Mouse (Mus musculus) spleen, adult 2 months (tissue): ENCODE data around the gene Il4ra. TPM values are rescaled to one million over a fixed set of nuclear protein-coding genes. Genes with fewer than 3 reads are reported as not detected.

Experiments used
- DNase-seq, 2 experiments: peaks; one replicate each; pipeline versions ENCODE4 v3.0.0 to v3.0.0-alpha.2; 2012 to 2021; ENCODE audit warnings: low spot score in 2 of 2, low read depth in 1 of 2
- H3K27ac ChIP-seq: fragments of 200-500 bp; 2 replicates; pipeline ENCODE4 v1.5.1; 2012; ENCODE audit warnings: low read length, inconsistent platforms; ENCODE audit not compliant: insufficient read depth
- H3K27me3 ChIP-seq: fragments of 200-500 bp; 2 replicates; pipeline ENCODE4 v1.6.1; 2012; ENCODE audit warnings: mild to moderate bottlenecking, moderate library complexity, low read length, inconsistent platforms; ENCODE audit not compliant: control insufficient read depth, insufficient read depth
- H3K36me3 ChIP-seq: fragments of 200-500 bp; 2 replicates; pipeline ENCODE4 v1.6.1; 2012; ENCODE audit warnings: mild to moderate bottlenecking, low read length, inconsistent platforms; ENCODE audit not compliant: control insufficient read depth, insufficient read depth
- H3K4me1 ChIP-seq: fragments of 200-500 bp; 2 replicates; pipeline ENCODE4 v1.6.1; 2011; ENCODE audit warnings: inconsistent platforms; ENCODE audit not compliant: control insufficient read depth, insufficient read depth, insufficient read length
- H3K4me3 ChIP-seq: fragments of 200-500 bp; 2 replicates; pipeline ENCODE4 v1.5.1; 2011; ENCODE audit warnings: mild to moderate bottlenecking, inconsistent platforms; ENCODE audit not compliant: insufficient read depth, insufficient read length; ENCODE audit errors: extremely low read depth
- CTCF ChIP-seq: fragments of 200-500 bp; IDR thresholded peaks from 2 replicates; pipeline ENCODE4 v1.5.1; 2011; ENCODE audit warnings: mild to moderate bottlenecking, inconsistent platforms; ENCODE audit not compliant: insufficient read depth, insufficient read length, insufficient replicate concordance; ENCODE audit errors: extremely low read depth
- POLR2A ChIP-seq: fragments of 200-500 bp; IDR thresholded peaks from 2 replicates; pipeline ENCODE4 v1.6.1; 2011; ENCODE audit warnings: low read depth, low read length, inconsistent platforms
- WGBS: fragments of 180-500 bp; shearing (Covaris S2); methylation state at CpG from one replicate; pipeline ENCODE4 v1.1.7; 2018; 5-methylcytosine and 5-hydroxymethylcytosine counted together
- polyA plus RNA-seq: library from polyadenylated mRNA; depleted of rRNA; stranded (reverse); fragments of >200 nt; gene quantifications from 2 replicates; pipeline ENCODE4 v1.2.3, GENCODE M21; 2012

The Il4ra gene
- polyA plus RNA-seq, 1 experiment = 83.4 TPM

DNA sequence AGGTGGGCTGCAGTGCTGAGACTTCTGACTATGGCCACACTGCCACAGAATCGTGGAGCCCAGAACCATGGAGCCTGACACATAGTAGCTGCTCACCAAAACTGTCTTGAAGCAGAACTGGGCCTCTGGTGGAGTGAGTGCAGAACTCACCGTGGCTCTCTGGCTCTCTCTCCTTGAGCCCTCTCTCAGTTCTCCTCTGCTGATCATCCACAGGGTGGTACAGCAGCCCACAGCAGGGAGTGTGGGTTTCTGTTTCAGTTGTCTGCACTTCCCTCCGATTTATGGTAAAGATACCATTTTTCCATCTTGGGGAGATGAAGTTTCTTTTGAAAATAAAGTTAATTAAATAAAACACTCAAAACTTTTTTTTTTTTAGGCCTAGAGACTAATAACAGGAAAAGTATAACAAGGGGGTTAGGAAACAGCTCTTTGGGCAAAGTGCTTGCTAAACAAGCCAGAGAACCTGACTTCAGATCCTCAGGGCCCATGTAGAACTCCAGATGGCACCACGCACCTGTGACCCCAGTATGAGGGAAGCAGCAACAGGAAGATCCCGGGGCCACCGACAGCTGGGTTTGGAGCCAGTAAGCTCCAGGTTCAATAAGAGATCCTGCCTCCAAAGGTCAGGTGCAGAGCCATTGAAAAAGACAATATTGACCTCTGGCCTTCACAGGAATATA, 31.5 kb downstream of the Il4ra start:
- 17% methylated on average over 6 of the region's 6 CpGs for WGBS

DNA sequence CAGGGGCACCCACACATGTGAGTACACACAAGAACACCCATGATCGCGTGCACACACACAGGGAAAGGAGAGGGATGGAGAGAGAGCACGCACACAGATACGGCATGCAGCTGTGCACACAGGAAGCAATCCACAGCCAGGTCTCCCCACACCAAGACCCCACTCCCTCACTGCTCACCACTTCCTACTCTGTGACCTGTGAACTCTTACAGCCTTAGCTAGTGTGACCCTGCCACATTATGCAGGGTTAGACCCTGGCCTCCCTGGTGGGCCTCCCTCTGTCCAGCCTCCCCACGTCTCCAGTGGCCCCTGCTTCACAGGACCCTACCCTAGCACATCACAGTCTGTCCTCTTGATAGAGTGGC, 32.1 kb downstream of the Il4ra start:
- TF ChIP-seq CTCF (no peak), POLR2A (no peak)
- Histone ChIP-seq H3K27me3 (no peaks in the 10 kb centered on the region), H3K4me1 (peaks cover 46% of the 10 kb centered on the region; the same call in 1 of the 2 replicates), H3K27ac (0 out of 2 replicates have a peak overlapping the region, but pooled peaks have one; percentile 36), H3K4me3 (no peak overlapping the region), H3K36me3 (no peaks in the 10 kb centered on the region)
- WGBS = 39% methylated on average over 5 of the region's 5 CpGs
- DNase-seq = no peak

More for the DNA sequence above, 31.5 kb downstream of the Il4ra start:
- H3K27ac ChIP-seq = peak overlapping the region; percentile 69
- H3K36me3 ChIP-seq = no peaks in the 10 kb centered on the region
- no peak overlapping the region for H3K4me3 ChIP-seq
- peaks cover 44% of the 10 kb centered on the region; the same call in 1 of the 2 replicates for H3K4me1 ChIP-seq
- peak in 1 of 2 experiments; percentile 43 for DNase-seq
- TF ChIP-seq CTCF (peak; percentile 16; the same call in 1 of the 2 replicates), POLR2A (no peak)
- no peaks in the 10 kb centered on the region for H3K27me3 ChIP-seq

DNA sequence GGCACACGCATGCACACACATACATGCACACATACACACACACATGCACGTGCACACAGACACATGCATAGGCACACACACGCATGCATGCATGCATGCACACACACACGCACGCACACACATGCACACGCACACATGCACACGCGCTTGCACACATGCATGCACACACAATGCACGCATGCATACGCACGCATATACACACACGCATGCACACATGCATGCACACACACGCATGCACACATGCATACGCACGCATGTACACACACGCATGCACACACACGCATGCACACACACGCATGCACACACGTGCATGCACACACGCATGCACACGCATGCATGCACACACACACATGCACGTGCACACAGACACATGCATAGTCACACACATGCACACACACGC, 34.4 kb downstream of the Il4ra start:
- H3K27ac ChIP-seq = no peak overlapping the region
- H3K27me3 ChIP-seq = no peaks in the 10 kb centered on the region
- peaks cover 52% of the 10 kb centered on the region; the same call in 1 of the 2 replicates for H3K4me1 ChIP-seq
- TF ChIP-seq POLR2A (no peak), CTCF (no peak)
- DNase-seq = no peak
- no peaks in the 10 kb centered on the region for H3K36me3 ChIP-seq
- WGBS = 98% methylated on average over 23 of the region's 23 CpGs
- no peak overlapping the region for H3K4me3 ChIP-seq

DNA sequence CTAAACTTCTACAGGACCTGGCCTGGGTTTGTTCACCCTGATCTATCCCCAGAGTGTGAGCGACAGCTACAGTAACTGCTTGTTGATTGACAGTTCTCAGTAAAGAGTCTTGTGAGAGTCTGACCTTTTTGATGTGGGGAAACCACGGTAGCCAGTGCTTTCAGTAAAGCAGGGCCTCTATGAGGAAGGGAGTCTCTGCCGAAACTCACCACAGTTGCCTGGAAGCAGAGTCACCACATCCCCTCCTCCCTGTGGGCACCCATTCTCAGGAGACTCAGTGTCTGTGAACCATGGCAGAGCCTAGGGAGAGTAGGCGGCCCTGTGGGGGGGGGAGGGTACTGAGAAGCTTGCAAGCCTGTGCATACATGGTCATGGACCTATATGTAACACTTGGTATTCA, 36.8 kb downstream of the Il4ra start:
- Histone ChIP-seq H3K27me3 (no peaks in the 10 kb centered on the region), H3K36me3 (no peaks in the 10 kb centered on the region), H3K4me1 (peaks cover 48% of the 10 kb centered on the region), H3K27ac (peak overlapping the region; percentile 43), H3K4me3 (no peak overlapping the region)
- WGBS = 8% methylated on average over 4 of the region's 4 CpGs
- peak; percentile 68 to 79 for DNase-seq
- TF ChIP-seq CTCF (no peak), POLR2A (no peak)

DNA sequence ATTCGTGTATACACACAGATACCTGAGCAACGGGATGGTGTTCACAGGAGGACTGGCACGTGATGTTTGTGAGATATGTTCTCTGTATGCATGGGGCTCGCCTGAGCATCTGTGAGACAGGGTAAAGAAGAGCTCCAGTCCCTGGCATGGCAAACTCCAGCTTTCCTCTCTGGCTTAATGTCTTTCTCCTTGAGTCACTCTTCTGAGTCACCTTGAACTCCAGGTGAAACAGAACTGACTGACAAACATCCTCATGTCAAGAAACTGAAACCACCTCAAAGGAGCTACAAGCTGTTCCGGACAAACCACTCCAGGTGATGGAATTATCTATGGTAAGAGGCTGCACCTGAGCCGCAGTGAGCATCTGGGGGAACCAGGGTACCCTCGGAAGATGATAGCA, 38.0 kb downstream of the Il4ra start:
- Histone ChIP-seq H3K4me1 (peaks cover 48% of the 10 kb centered on the region), H3K27ac (no peak overlapping the region), H3K36me3 (no peaks in the 10 kb centered on the region), H3K27me3 (no peaks in the 10 kb centered on the region), H3K4me3 (no peak overlapping the region)
- no peak for DNase-seq
- WGBS = 82% methylated on average over 7 of the region's 7 CpGs
- no peak for TF ChIP-seq POLR2A
- TF ChIP-seq CTCF = no peak

DNA sequence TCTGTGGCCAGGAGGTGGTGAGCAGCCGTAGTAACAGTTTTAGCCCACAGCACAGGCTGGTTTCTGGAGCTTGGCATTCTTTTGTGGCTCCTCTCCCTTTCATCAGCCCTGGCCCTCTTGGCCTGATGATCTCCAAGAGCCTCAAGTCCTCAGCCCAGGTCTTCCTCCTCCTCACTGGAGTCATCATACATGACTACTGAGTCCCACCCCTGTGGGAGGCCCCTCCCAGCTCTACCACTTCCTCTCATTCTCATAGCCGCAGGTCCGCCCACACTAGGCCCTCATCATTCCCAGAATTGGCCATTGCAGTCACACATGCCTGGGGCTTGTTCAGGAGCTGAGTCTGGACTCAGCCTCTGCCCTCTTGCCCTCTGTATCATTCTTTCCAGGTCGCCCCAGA, 41.9 kb downstream of the Il4ra start:
- H3K27me3 ChIP-seq = no peaks in the 10 kb centered on the region
- no peak for TF ChIP-seq CTCF
- no peak for TF ChIP-seq POLR2A
- WGBS = 37% methylated on average over 4 of the region's 4 CpGs
- peaks cover 59% of the 10 kb centered on the region for H3K4me1 ChIP-seq
- peak in 1 of 2 experiments; percentile 74 for DNase-seq
- no peaks in the 10 kb centered on the region for H3K36me3 ChIP-seq
- H3K4me3 ChIP-seq = no peak overlapping the region
- H3K27ac ChIP-seq = peak overlapping the region; percentile 69

DNA sequence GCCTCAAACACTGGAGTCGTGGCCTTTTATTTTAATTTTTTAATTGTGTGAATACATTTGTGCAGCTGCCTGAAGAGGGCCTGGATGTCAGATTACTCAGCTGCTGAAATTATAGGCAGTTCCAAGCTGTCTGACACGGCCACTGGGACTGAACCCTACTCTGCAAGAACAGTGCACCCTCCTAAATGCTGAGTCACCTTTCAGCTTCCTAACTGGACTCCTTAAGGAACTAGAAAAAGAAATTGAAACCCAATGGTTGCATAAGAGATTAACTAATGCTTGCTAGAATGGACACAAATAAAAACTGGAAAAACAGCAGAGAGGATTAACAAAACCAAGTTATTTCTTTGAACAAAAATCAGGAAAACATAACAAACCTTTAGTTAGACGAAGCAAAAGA, 44.5 kb downstream of the Il4ra start:
- no peak overlapping the region for H3K4me3 ChIP-seq
- TF ChIP-seq CTCF (no peak), POLR2A (no peak)
- no peak overlapping the region for H3K27ac ChIP-seq
- H3K36me3 ChIP-seq = no peaks in the 10 kb centered on the region
- no peaks in the 10 kb centered on the region for H3K27me3 ChIP-seq
- WGBS = 39% methylated on average over 3 of the region's 3 CpGs
- H3K4me1 ChIP-seq = peaks cover 64% of the 10 kb centered on the region
- DNase-seq = no peak
